Mouse (Mus musculus) forebrain, postnatal 0 days (tissue): ENCODE results near the gene Ninj1. TPM values are rescaled to one million over a fixed set of nuclear protein-coding genes. Genes with fewer than 3 reads are reported as not detected.

Experiments
- ATAC-seq: fragments of 200-750 bp; cut with Nextera tagmentation; 2 replicates; pipeline ENCODE4 v1.8.0; 2017; ENCODE audit warnings: mild to moderate bottlenecking, moderate library complexity
- DNase-seq: peaks from one replicate; pipeline ENCODE4 v3.0.0-alpha.2; 2015
- H3K27ac ChIP-seq: fragments of 300-500 bp; sonication (generic); 2 replicates; pipeline ENCODE4 v1.5.1; 2014; ENCODE audit warnings: low read depth, mild to moderate bottlenecking, antibody characterized with exemption, low read length, moderate library complexity, mixed read lengths
- H3K27me3 ChIP-seq: fragments of 300-500 bp; sonication (generic); 2 replicates; pipeline ENCODE4 v1.6.1; 2014; ENCODE audit warnings: mild to moderate bottlenecking, low read length, mixed read lengths; ENCODE audit not compliant: insufficient read depth
- H3K36me3 ChIP-seq: fragments of 300-500 bp; sonication (generic); 2 replicates; pipeline ENCODE4 v1.6.1; 2014; ENCODE audit warnings: mild to moderate bottlenecking, moderate library complexity; ENCODE audit not compliant: insufficient read depth
- H3K4me1 ChIP-seq: fragments of 300-500 bp; sonication (generic); 2 replicates; pipeline ENCODE4 v1.6.1; 2014; ENCODE audit warnings: antibody characterized with exemption; ENCODE audit not compliant: insufficient read depth
- H3K4me2 ChIP-seq: fragments of 300-500 bp; sonication (generic); 2 replicates; pipeline ENCODE4 v1.6.1; 2014; ENCODE audit warnings: low read depth, mild to moderate bottlenecking, moderate library complexity
- H3K4me3 ChIP-seq: fragments of 300-500 bp; sonication (generic); 2 replicates; pipeline ENCODE4 v1.5.1; 2014; ENCODE audit warnings: low read depth, low read length, mixed read lengths
- H3K9ac ChIP-seq: fragments of 300-500 bp; sonication (generic); 2 replicates; pipeline ENCODE4 v1.6.1; 2014; ENCODE audit warnings: mild to moderate bottlenecking
- H3K9me3 ChIP-seq: fragments of 300-500 bp; sonication (generic); 2 replicates; pipeline ENCODE4 v1.6.1; 2016; ENCODE audit warnings: low read length
- CTCF ChIP-seq: sonication (generic); IDR thresholded peaks from 2 replicates; pipeline ENCODE4 v1.5.1; 2016; ENCODE audit warnings: antibody characterized with exemption, control low read depth, low read depth
- WGBS: fragments of 180-500 bp; shearing (Covaris S2); extraction: QIAGEN DNeasy Blood & Tissue Kit; methylation state at CpG from one replicate; pipeline ENCODE4 v1.1.7; 2014; 5-methylcytosine and 5-hydroxymethylcytosine counted together
- polyA plus RNA-seq: library from polyadenylated mRNA; unstranded; fragments of >200 nt; fragmentation: Nextera tagmentation; extraction: Ambion mirVana; gene quantifications from 2 replicates; pipeline ENCODE4 v1.2.1, GENCODE M21; 2015
- total RNA-seq: library from RNA; depleted of rRNA; stranded (reverse); fragments of >200 nt; gene quantifications from 2 replicates; pipeline ENCODE4 v1.2.3, GENCODE M21; 2014; rRNA removed

Ninj1 gene
- total and polyA plus RNA-seq, 2 experiments from 2014 or later: 16.5 to 37.0 TPM

GRCm38 (mm10) chr13:49242321-49243065 lies 55.2 kb downstream of the Ninj1 start:
- H3K27me3 ChIP-seq: peaks cover 13% of the 10 kb centered on the region; the same call in 1 of the 2 replicates
- ATAC-seq (no peak), DNase-seq (no peak)
- TF ChIP-seq CTCF: no peak
- no peaks in the 10 kb centered on the region for H3K4me1 ChIP-seq
- H3K36me3 ChIP-seq: no peaks in the 10 kb centered on the region
- H3K4me2 ChIP-seq: no peak overlapping the region
- no peak overlapping the region for H3K9ac ChIP-seq
- H3K4me3 ChIP-seq: no peak overlapping the region
- 70% methylated on average over 9 of the region's 9 CpGs for WGBS
- no peak overlapping the region for H3K27ac ChIP-seq
- H3K9me3 ChIP-seq: no peaks in the 10 kb centered on the region

GRCm38 (mm10) chr13:49243492-49243891 lies 56.2 kb downstream of the Ninj1 start:
- no peak for DNase-seq
- Histone ChIP-seq H3K4me1 (no peaks in the 10 kb centered on the region; the same call in 1 of the 2 replicates), H3K36me3 (no peaks in the 10 kb centered on the region), H3K4me2 (no peak overlapping the region), H3K9ac (no peak overlapping the region), H3K27ac (no peak overlapping the region), H3K4me3 (no peak overlapping the region), H3K9me3 (no peaks in the 10 kb centered on the region), H3K27me3 (peaks cover 22% of the 10 kb centered on the region)
- 89% methylated on average over 2 of the region's 2 CpGs for WGBS
- no peak for TF ChIP-seq CTCF
- ATAC-seq: no peak

GRCm38 (mm10) chr13:49245251-49245650 lies 58.0 kb downstream of the Ninj1 start:
- Histone ChIP-seq H3K27me3 (peaks cover 27% of the 10 kb centered on the region), H3K36me3 (no peaks in the 10 kb centered on the region), H3K9me3 (no peaks in the 10 kb centered on the region), H3K4me3 (no peak overlapping the region), H3K27ac (no peak overlapping the region), H3K4me1 (no peaks in the 10 kb centered on the region; the same call in 1 of the 2 replicates), H3K9ac (no peak overlapping the region), H3K4me2 (no peak overlapping the region)
- 61% methylated on average over 4 of the region's 4 CpGs for WGBS
- TF ChIP-seq CTCF: no peak
- DNase-seq (no peak), ATAC-seq (no peak)

Other genes with a start within 250 kb of the Ninj1 start
- gene Fam120a, start 219.5 kb upstream of the Ninj1 start, total RNA-seq: 45.2 and 59.0 TPM in 2 replicates
- gene Fam120a, start 219.5 kb upstream of the Ninj1 start, polyA plus RNA-seq: 7.1 and 9.5 TPM in 2 replicates
- gene Wnk2, start 39.5 kb upstream of the Ninj1 start, total RNA-seq: 35.2 and 46.6 TPM in 2 replicates
- gene Wnk2, start 39.5 kb upstream of the Ninj1 start, polyA plus RNA-seq: 10.7 and 15.2 TPM in 2 replicates
- 14.9 and 15.8 TPM in 2 replicates for gene Card19, start 28.6 kb downstream of the Ninj1 start, total RNA-seq
- gene Card19, start 28.6 kb downstream of the Ninj1 start, polyA plus RNA-seq: 32.0 TPM in 2 replicates
- 0.38 and 0.85 TPM in 2 replicates for gene Susd3, start 61.2 kb downstream of the Ninj1 start, total RNA-seq
- gene Susd3, start 61.2 kb downstream of the Ninj1 start, polyA plus RNA-seq: 0.77 and 1.2 TPM in 2 replicates
- gene Fgd3, start 132.8 kb downstream of the Ninj1 start, total RNA-seq: 14.0 and 17.2 TPM in 2 replicates
- 2.0 and 2.8 TPM in 2 replicates for gene Fgd3, start 132.8 kb downstream of the Ninj1 start, polyA plus RNA-seq
- 40.9 and 50.9 TPM in 2 replicates for gene Bicd2, start 154.1 kb downstream of the Ninj1 start, total RNA-seq
- 20.8 and 23.7 TPM in 2 replicates for gene Bicd2, start 154.1 kb downstream of the Ninj1 start, polyA plus RNA-seq
- gene Ippk, start 233.8 kb downstream of the Ninj1 start, total RNA-seq: 15.0 and 15.9 TPM in 2 replicates
- 11.0 and 11.7 TPM in 2 replicates for gene Ippk, start 233.8 kb downstream of the Ninj1 start, polyA plus RNA-seq